Mouse (Mus musculus) stomach, adult 2 months (tissue): ENCODE measurements around the gene Mad1l1. TPM values are rescaled to one million over a fixed set of nuclear protein-coding genes. Genes with fewer than 3 reads are reported as not detected.

ENCODE experiments used
- polyA plus RNA-seq: library from polyadenylated mRNA; depleted of rRNA; stranded (reverse); fragments of >200 nt; gene quantifications from 2 replicates; pipeline ENCODE4 v1.2.3, GENCODE M21; 2012; rRNA removed

Gene Mad1l1
- polyA plus RNA-seq: 14.5 and 14.8 TPM in 2 replicates

DNA sequence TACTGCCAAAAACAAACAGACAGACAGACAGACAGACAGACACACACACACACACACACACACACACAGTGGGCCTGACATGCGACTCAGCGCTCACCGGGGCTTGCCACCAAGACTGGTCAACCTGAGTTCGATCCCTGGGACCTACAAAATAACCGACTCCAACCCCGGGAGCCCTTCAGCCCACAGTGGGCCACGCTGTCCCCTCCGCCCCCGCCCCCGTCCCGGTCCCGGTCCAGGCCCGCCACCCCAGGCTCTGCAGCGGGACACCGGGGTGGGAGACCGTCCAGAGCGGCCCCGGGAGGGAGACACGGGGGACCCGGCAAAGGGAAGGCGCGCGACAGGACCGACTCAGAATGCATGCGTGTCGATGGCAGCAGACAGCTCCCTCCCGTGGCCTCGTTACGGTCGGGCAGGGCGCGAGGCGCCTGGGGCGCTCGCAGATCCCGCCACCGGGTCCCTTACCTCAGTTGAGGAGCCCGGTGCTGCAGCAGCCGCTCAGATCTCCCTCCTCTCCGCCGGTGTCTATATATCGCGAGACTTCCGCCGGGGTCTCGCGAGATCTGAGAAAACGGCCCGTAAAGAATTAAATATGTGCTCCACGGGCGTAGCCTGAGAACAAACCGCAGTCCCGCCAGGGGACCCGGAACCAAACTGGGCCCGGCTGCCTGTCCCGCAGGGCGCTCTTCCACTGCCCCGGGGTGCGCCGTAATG, at the start of gene Mad1l1, which contains the start of gene Nudt1:
Gene Mad1l1 (minus strand): TSS at position 511 of the 714 bp plus-strand sequence.
Gene Nudt1 (plus strand): TSS at position 615 of the 714 bp plus-strand sequence.

DNA sequence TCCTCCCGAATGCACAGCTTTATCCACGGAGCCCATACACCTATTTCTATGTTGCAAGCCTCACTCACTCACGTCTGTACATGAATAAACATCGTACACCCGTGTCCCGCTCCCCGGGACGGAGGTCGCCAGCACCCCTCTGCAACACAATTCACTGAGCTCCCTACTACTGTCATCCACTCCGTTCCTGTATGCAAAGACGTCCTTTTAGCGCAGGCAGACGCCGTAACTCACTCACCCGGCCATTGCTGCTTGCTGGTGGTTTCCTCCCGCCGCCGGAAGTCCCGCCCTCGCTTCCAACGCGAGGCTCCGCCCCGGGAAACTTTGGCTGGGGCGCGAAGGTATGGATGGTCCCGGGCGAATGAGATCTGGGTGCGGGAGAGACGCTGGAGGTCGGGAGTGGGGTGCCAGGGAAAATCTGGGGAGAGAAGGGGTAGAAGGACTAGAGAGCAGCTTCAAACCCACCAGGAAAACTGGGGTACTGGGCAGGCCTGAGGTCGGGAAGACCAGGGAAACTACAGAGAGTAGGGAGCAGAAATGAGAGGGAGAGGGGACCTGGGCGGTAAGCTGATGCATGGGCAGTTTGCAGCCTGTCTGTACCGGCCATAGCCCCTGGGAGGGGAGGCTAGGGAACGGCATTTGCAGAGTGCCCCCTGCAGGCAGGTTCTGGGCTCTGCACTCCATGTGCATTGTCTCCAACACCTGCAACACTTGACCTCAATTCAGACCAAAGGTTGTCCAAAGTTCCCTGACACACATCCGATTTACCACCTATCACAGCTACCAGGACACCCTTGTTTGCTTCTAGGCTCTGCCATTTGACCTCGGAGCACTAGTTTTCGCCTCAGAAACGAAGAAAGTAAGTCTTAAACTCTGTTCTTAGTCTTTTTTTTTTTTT, 10.5 kb upstream of the Mad1l1 start, which contains the start of gene Mrm2:
Gene Mrm2 (minus strand): TSS at position 284 of the 898 bp plus-strand sequence.

Other genes starting within 250 kb of the Mad1l1 start
- 1.8 and 3.2 TPM in 2 replicates for gene Nudt1, start 104 bp upstream of the Mad1l1 start, polyA plus RNA-seq
- 3.1 and 3.2 TPM in 2 replicates for gene Mrm2, start 10.3 kb upstream of the Mad1l1 start, polyA plus RNA-seq
- 6.2 and 7.8 TPM in 2 replicates for gene Snx8, start 67.7 kb upstream of the Mad1l1 start, polyA plus RNA-seq
- 56.8 and 66.9 TPM in 2 replicates for gene Eif3b, start 97.8 kb upstream of the Mad1l1 start, polyA plus RNA-seq
- not detected in 2 replicates for gene Gm4869, start 124.1 kb upstream of the Mad1l1 start, polyA plus RNA-seq
- 13.9 and 18.6 TPM in 2 replicates for gene Chst12, start 184.0 kb upstream of the Mad1l1 start, polyA plus RNA-seq
- not detected in 2 replicates for gene Grifin, start 243.5 kb upstream of the Mad1l1 start, polyA plus RNA-seq